Mouse (Mus musculus) stomach, postnatal 0 days (tissue): ENCODE data around the gene Rpl18a.

Experiments used
- CTCF ChIP-seq: IDR thresholded peaks from 2 replicates; pipeline ENCODE4 v1.5.1; 2016; ENCODE audit warnings: antibody characterized with exemption, low read depth, mild to moderate bottlenecking, moderate library complexity
- EP300 ChIP-seq: optimal IDR thresholded peaks from 2 replicates; pipeline ENCODE3; 2016; ENCODE audit warnings: antibody characterized with exemption

GRCm38 (mm10) chr8:70849333-70849990 lies 47.8 kb downstream of the Rpl18a start:
- TF ChIP-seq CTCF, result no peak
- TF ChIP-seq EP300, result no peak
